Mouse (Mus musculus): ENCODE data around the gene Ugt8a. TPM values are rescaled to one million over a fixed set of nuclear protein-coding genes. Genes with fewer than 3 reads are reported as not detected.

Gene Ugt8a
- polyA plus RNA-seq, 1 experiment from 2014 or later = 1.4 TPM

- no peaks in the 10 kb centered on the region for H3K27me3 ChIP-seq (replicated peaks; ENCODE audit: low read depth, poor library complexity, severe bottlenecking)
- no peaks in the 10 kb centered on the region for H3K36me3 ChIP-seq (replicated peaks)
- no peaks in the 10 kb centered on the region for H3K4me1 ChIP-seq
- no peaks in the 10 kb centered on the region for H3K9me3 ChIP-seq
- no peak overlapping the region for H3K27ac ChIP-seq (replicated peaks)
- 88% methylated on average over 4 of the region's 4 CpGs for WGBS
- H3K4me3 ChIP-seq = no peak overlapping the region
- DNase-seq (ENCODE audit: low spot score) = no peak
Measured at GRCm38 (mm10) chr3:125828051-125828450, 110.4 kb downstream of the Ugt8a start.

GRCm38 (mm10) chr3:125827256-125827655 lies 111.2 kb downstream of the Ugt8a start:
- no peaks in the 10 kb centered on the region for H3K27me3 ChIP-seq (replicated peaks; ENCODE audit: low read depth, poor library complexity, severe bottlenecking)
- WGBS = 82% methylated on average over 4 of the region's 4 CpGs
- H3K9me3 ChIP-seq = no peaks in the 10 kb centered on the region
- H3K4me3 ChIP-seq = no peak overlapping the region
- DNase-seq (ENCODE audit: low spot score) = no peak
- H3K4me1 ChIP-seq = no peaks in the 10 kb centered on the region
- H3K36me3 ChIP-seq (replicated peaks) = no peaks in the 10 kb centered on the region
- H3K27ac ChIP-seq (replicated peaks) = no peak overlapping the region

GRCm38 (mm10) chr3:125819741-125820140 lies 118.7 kb downstream of the Ugt8a start:
- no peaks in the 10 kb centered on the region for H3K9me3 ChIP-seq
- no peaks in the 10 kb centered on the region for H3K4me1 ChIP-seq
- no peak overlapping the region for H3K27ac ChIP-seq (replicated peaks)
- H3K4me3 ChIP-seq = no peak overlapping the region
- H3K36me3 ChIP-seq (replicated peaks) = no peaks in the 10 kb centered on the region
- H3K27me3 ChIP-seq (replicated peaks; ENCODE audit: low read depth, poor library complexity, severe bottlenecking) = no peaks in the 10 kb centered on the region
- DNase-seq (ENCODE audit: low spot score) = no peak
